Mouse (Mus musculus) layer of hippocampus, adult 9-10 months (tissue): ENCODE results near the gene Adcy9.
A peak's percentile ranks its signal among the peaks of the same experiment; 100 is the strongest.
"Not testable (repeated sequence)": the region's sequence is repeated elsewhere in the genome, so short reads cannot be mapped to it uniquely, and the experiment has no call there.

ENCODE experiments used
- DNase-seq: peaks from one replicate; pipeline ENCODE4 v3.0.0; 2022; ENCODE audit warnings: low spot score

The Adcy9 gene

DNA sequence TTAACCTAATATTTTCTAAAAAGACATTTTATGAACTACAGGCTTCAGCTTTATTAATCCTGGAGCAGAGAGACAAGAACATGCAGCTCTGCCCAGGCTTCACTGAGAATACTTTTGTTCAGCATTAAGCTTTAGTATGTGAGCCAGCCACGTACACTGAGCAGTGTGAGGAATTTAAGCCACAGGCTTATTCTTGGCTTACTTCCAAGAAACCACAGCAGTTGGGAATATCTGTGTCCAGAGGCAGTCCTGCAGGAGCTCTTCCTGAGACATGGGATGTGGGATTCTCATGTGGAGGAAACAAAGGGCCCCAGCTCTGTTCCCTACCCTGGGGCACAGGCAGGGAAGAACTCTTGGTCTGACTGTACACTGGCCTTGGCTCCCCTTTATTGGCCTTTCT lies 149.4 kb downstream of the Adcy9 start:
- no peak for DNase-seq

DNA sequence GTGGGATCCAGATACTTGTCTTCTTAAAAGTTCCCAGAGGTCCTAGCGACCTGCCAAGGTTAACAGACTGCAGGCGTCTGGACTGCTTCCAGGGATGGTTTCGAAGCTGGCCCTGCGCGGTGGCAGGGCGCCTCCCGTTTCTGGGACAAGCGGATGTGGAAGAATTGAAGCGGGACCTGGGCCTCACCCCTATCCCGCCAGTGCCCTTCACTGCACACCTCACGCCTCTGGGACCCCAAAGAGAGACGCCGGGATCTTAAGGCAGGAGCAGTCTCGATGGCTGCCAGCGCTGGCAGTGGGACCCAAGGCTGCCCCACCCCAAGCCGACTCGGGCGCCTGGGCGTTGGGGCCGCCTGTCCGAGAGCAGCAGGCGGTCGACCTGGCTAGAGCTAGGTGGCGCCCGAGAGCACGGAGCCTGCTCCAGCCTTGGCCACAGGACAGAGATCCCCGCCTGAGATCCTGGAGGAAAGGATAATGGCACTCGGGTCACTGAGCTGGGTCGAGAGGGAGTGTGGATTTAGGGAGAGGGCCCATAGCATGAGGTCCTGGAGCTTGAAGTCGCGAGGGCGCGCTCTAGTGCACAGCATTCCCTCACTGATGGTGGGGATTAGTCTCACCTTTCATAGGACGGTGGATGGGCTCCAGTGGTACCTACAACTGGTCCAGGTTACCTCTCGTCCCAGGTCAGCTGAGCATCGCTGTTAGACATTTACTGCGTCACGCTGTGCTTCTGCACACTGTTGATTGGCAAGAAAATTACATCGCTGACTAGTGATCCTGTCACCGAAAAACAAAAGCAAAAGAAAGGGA lies 152.2 kb downstream of the Adcy9 start:
- peak; percentile 27 for DNase-seq

GRCm38 (mm10) chr16:4267453-4267852 lies 152.8 kb downstream of the Adcy9 start:
- DNase-seq, result no peak

- no peak for DNase-seq
These were observed 154.9 kb downstream of the Adcy9 start for GRCm38 (mm10) chr16:4265351-4265750.

GRCm38 (mm10) chr16:4263486-4263885 lies 156.8 kb downstream of the Adcy9 start:
- no peak for DNase-seq

DNA sequence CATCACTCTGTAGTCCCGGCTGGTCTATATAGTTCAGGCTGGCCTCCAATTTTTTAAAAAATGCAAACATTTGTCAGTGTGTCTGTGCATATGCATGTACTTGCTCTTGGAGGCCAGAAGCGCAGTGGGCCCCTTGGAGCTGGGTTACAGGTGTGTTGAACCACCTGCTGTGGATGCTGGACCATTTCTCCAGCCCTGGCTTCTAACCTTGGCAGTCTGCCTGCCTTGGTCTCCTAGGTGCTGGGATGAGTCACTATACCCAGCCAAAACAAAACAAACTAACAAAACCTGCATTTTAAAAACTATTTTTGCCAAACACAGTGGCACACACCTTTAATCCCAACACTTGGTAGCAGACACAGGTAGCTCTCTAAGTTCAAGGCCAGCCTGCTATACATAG lies 162.8 kb downstream of the Adcy9 start:
- DNase-seq, result no peak

DNA sequence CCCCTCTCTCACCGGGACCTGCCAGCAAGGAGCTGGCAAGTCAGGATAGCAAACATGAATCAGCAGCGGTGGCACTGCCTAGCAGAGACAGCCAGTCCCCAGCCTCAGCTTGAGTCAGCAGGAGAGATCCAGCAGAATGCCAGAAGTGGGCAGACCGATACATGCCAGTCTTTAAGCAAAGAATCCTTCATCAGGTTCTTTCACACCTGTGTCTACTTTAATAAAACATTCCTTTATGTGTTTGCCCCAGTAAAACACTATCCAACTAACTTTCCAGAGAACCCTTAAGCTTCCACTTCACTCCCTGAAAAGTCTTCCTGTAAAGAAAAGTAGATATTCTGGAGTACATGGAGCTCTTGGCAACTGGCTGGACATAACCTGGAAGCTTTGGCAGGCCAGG lies 171.5 kb downstream of the Adcy9 start:
- DNase-seq, result no peak

DNA sequence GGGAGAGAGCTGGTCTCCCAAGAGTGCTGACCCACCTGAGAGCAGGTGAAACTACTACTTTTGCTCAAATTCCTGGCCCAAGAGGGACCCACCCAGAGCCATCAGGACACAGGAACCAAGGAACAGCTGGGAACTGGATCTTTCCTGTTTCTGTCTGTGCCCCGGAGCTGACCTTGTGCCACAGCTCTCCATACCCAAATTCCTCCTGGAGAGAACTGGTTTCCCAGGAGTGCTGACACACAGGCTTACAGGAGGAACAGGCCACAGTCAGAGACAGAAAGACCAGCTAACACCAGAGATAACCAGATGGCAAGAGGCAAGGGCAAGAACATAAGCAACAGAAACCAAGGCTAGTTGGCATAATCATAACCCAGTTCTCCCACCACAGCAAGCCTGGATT lies 175.1 kb downstream of the Adcy9 start:
- DNase-seq, result not testable (repeated sequence)
